In the genomic region with DNA sequence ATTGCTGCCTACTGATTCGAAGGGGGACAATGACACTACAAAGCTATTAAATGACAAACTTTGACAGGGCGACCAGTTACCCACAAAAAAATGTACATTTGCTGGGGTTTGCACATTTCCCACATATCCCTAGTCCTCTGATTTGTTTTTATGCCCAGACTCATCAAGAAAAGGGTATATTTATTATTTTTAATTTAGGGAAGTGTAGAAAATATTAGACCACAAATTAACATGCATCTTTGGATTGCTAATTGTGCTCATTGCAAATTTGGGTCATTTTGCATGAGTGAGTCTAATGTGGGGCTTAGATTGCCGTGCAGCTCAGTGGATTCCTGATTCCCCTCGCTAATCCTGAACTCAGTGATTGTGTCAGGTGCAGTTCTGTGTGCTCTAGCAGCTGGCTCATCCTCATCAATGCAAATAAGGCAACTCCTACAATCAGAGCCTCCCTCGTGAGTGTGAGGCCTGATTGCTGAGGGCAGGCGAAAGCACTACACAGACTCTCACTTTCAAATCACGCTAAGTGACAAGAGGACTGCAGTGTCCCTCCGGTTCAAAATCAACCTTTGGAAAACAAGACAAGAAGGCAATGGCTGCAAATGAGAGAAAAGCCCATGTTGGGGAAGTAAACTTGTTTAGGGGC, we compare ENCODE assay signal across 9 mouse cellular contexts.
A peak's percentile ranks its signal among the peaks of the same experiment; 100 is the strongest.
DNase-seq lines count a peak whose midpoint lies in the region; ATAC-seq lines count a peak whose summit lies in the region.
"Had no signal": no experiment of that assay in that cellular context is flagged by ENCODE, and none has a peak within 500 bp of the region (broad histone marks: within the 10 kb centered on the region; RNA-seq: fewer than 3 reads in every experiment).

No protein-coding gene starts in this region.

- H3K36me3 ChIP-seq in forebrain, embryonic 13.5 days (ENCODE audit: poor library complexity, severe bottlenecking) = no peaks in the 10 kb centered on the region
- H3K36me3 ChIP-seq in midbrain, embryonic 10.5 days = no peaks in the 10 kb centered on the region
- no peaks in the 10 kb centered on the region for H3K36me3 ChIP-seq in liver, embryonic 12.5 days
- H3K36me3 ChIP-seq: liver, embryonic 15.5 days had no signal

- DNase-seq in right cerebral cortex, postnatal 4 days = peak; percentile 30
- no peak for DNase-seq in right cerebral cortex, postnatal 36 days (ENCODE audit: low spot score in 2 of 2)
- DNase-seq in midbrain, embryonic 10.5 days (ENCODE audit: low spot score) = peak; percentile 25
- peak; percentile 51 for DNase-seq in retina, postnatal 7 days (ENCODE audit: low read depth, low spot score)
- no peak for DNase-seq in liver
- no peak for DNase-seq in urinary bladder, postnatal 25 days (ENCODE audit: low spot score)

- H3K27me3 ChIP-seq in forebrain, embryonic 13.5 days = no peaks in the 10 kb centered on the region
- no peaks in the 10 kb centered on the region for H3K27me3 ChIP-seq in midbrain, embryonic 10.5 days (ENCODE audit: low read depth, poor library complexity, severe bottlenecking)
- H3K27me3 ChIP-seq in liver, embryonic 12.5 days (replicated peaks) = peaks cover under 1% of the 10 kb centered on the region; the same call in 1 of the 2 replicates
- H3K27me3 ChIP-seq: liver, embryonic 15.5 days had no signal

- H3K4me2 ChIP-seq in forebrain, embryonic 13.5 days = peak overlapping the region; percentile 47
- no peak overlapping the region for H3K4me2 ChIP-seq in liver, embryonic 12.5 days
- H3K4me2 ChIP-seq: liver, embryonic 15.5 days had no signal

- H3K27ac ChIP-seq in forebrain, embryonic 13.5 days = peak overlapping the region; percentile 99
- H3K27ac ChIP-seq in midbrain, embryonic 10.5 days (replicated peaks) = peak overlapping the region; percentile 81
- H3K27ac ChIP-seq in liver, embryonic 12.5 days = no peak overlapping the region
- H3K27ac ChIP-seq: liver, embryonic 15.5 days had no signal

- no peaks in the 10 kb centered on the region for H3K9me3 ChIP-seq in forebrain, embryonic 13.5 days (replicated peaks)
- no peaks in the 10 kb centered on the region for H3K9me3 ChIP-seq in midbrain, embryonic 10.5 days (replicated peaks)
- no peaks in the 10 kb centered on the region for H3K9me3 ChIP-seq in liver, embryonic 12.5 days (replicated peaks)
- H3K9me3 ChIP-seq: liver, embryonic 15.5 days had no signal

- peak; percentile 68 for ATAC-seq in forebrain, embryonic 13.5 days
- no peak for ATAC-seq in liver, embryonic 12.5 days

- WGBS in forebrain, embryonic 13.5 days = 10% methylated on average over 8 of the region's 8 CpGs
- WGBS in midbrain, embryonic 10.5 days = 33% methylated on average over 8 of the region's 8 CpGs
- WGBS in liver, embryonic 12.5 days (ENCODE audit: insufficient replicate concordance) = 54% methylated on average over 8 of the region's 8 CpGs

- peak overlapping the region; percentile 57 for H3K9ac ChIP-seq in forebrain, embryonic 13.5 days
- H3K9ac ChIP-seq in liver, embryonic 12.5 days = no peak overlapping the region
- H3K9ac ChIP-seq: liver, embryonic 15.5 days had no signal

- peak overlapping the region; percentile 9; the same call in 1 of the 2 replicates for H3K4me3 ChIP-seq in forebrain, embryonic 13.5 days
- H3K4me3 ChIP-seq in midbrain, embryonic 10.5 days = no peak overlapping the region
- H3K4me3 ChIP-seq in liver, embryonic 12.5 days = no peak overlapping the region
- H3K4me3 ChIP-seq: liver, embryonic 15.5 days had no signal

- peaks cover 64% of the 10 kb centered on the region for H3K4me1 ChIP-seq in forebrain, embryonic 13.5 days
- H3K4me1 ChIP-seq in midbrain, embryonic 10.5 days = peaks cover 78% of the 10 kb centered on the region
- no peaks in the 10 kb centered on the region for H3K4me1 ChIP-seq in liver, embryonic 12.5 days
- H3K4me1 ChIP-seq: liver, embryonic 15.5 days had no signal

Comparison
In these comparisons a context has a peak if more than half of its experiments do, and no peak if none do; other contexts are left out.
1. DNase-seq: peak in right cerebral cortex, postnatal 4 days (single experiment), midbrain, embryonic 10.5 days (single experiment) and retina, postnatal 7 days (single experiment); none in right cerebral cortex, postnatal 36 days (0 of 2), liver (single experiment) and urinary bladder, postnatal 25 days (single experiment).